Mouse (Mus musculus) kidney, postnatal 36 days (tissue): Measurements from ENCODE around the gene Dll4.

Experiments used
- DNase-seq, 2 experiments: peaks; one replicate each; pipeline ENCODE4 v3.0.0; 2021 to 2022; ENCODE audit warnings: mixed read lengths in 2 of 2

Gene Dll4

DNA sequence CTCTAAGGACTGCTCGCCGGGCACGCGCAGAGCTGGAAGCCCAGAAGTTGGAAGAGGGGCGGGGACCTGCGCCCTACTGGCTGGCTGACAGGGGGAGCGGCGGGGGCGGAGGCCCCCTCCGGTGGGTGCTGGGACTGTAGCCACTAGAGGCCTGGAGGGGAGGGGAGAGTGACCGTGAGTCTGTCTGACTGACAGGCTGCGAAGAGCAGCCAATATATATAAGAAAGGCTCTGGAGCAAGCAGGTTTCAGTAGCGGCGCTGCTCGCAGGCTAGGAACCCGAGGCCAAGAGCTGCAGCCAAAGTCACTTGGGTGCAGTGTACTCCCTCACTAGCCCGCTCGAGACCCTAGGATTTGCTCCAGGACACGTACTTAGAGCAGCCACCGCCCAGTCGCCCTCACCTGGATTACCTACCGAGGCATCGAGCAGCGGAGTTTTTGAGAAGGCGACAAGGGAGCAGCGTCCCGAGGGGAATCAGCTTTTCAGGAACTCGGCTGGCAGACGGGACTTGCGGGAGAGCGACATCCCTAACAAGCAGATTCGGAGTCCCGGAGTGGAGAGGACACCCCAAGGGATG is at the start of gene Dll4:
Gene Dll4, plus strand, starts transcription at position 217 of the 576 bp plus-strand sequence.
- peak; percentile 84 to 86 for DNase-seq

DNA sequence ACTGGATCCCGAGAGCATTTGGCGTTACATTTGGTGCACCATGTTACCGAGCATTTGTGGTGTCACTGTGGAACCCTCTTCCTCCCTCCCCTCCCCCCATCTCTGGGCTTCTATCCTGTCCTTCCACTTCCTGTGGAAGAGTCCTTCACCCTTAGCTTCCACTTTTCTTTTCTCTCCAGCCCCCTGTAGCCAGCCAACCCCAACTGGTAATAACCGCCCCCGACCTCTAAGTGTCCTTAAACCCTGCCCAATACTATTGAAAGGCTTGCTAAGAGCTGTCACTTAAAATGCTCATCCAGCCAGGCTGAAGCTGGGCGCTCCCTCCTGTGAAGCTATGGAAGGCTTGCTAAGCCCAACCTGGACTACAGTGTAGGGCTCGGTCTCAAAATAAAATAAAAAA is 48.7 kb upstream of the Dll4 start:
- DNase-seq, result no peak

DNA sequence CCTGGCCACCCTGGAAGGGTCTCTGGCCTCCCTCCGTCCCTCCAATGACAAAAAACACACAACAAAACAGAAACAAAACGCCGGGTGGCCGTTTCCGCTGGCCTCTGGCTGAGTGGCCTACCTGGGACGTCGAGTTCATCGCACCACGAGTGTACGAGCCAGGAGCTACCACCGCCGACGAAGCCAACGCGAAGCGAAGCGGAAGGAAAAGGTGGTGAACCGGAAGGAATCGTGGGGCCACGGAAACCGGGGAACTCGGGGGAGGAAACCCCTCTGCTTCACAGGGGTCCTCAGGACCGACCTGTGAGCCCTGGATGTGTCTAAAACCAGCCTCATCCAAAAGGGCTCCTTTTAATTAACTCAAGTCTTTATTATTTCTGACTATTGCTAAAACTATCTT is 47.8 kb upstream of the Dll4 start:
- DNase-seq, result no peak

DNA sequence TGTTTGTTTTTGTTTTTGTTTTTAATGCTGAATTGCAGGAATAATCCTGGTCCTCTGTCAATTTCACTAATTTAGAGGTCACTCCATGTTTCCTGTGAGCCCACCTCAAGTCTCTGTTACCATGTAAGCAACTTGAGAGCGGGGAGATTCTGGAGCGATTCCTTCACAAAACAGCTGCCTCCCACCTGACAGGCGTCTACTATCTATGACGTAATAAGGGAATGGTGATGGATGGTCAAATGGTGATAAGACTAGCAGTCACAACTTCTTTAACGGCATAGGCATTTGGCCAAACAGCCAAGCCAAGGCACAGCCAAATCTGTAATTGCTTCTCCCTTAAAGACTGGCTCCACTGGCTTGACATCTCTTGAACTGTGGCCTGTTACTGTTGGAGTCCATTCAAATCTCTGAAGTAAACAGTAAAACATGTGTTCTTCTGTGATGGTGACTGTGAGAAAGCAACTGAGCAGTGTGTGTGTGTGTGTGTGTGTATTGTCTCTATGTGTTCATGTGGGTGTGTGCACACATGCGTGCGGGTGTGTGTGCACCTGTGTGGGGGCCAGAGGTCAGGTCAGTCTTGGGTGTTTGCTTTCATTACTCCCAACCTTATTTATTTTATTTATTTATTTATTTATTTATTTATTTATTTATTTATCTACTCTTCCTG is 43.6 kb upstream of the Dll4 start:
- DNase-seq, result no peak

DNA sequence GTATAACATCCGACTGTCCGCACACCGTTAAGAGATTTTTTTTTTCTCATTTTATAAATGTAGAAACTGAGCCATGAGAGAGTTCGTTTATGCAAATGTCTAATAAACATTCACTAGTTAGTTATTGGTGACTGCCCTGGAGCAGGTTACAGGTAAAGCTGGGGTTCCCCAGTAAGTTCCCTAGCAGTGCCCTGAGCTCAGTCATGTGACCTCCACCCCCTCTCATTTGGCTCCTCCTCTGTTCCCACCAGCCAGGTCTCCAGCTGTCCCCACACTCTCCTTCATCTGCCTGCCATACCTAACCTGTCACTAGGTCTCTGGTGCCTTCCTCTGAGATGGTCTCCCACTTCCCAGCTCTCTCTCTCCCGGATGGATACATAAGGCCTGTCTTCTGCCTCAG is 38.2 kb upstream of the Dll4 start:
- DNase-seq, result no peak

DNA sequence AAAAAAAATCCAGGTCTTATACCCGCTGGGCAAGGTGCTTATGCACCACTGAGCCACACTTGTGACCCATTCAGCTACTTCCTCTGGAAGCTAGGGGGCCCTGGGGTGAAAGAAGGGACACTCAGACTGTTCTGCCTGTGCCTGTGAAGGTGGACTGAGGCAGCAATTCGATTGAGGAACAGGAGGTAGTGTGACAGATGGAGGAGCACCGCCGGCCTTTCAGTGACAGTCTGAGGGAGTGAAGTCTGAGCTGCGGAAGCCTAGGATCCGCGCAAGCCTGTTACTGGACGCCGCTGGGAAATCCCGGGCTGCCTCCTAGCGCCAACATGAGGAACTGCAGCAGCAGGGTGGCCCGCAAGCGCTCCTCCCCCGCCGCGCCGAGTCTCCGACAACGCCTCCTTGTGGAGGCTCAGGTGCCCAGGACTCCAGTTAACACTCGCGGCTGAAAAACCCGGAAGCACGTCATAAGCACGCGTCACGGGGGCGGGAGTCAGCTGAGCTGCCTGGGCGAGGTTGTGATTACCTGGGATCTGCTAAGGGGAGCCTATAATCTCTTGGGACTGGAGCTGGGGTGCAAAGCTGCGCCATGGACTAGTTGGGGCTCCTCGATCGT is 37.2 kb upstream of the Dll4 start, which contains the start of gene Vps18:
Gene Vps18, plus strand, starts transcription at position 471 of the 613 bp plus-strand sequence.
- DNase-seq, result peak; percentile 97 to 99

DNA sequence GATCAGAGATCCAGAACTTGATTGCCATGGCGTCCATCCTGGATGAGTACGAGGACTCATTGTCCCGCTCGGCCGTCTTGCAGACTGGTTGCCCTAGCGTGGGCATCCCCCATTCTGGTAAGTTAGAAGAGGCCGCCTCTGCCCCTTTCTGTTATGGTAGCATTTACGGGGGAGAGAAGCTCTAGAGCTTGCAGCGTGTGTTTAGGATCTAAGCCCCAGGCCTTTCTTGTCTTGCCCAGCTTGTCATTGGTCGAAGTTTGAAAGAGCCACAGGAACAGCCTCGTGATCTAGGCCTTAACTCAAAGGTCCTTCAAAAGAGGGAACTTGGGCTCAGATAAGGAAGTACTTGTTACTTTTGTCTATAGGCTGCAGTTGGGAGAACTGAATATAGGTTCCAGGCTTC is 36.6 kb upstream of the Dll4 start:
- peak in 1 of 2 experiments; percentile 25 for DNase-seq

DNA sequence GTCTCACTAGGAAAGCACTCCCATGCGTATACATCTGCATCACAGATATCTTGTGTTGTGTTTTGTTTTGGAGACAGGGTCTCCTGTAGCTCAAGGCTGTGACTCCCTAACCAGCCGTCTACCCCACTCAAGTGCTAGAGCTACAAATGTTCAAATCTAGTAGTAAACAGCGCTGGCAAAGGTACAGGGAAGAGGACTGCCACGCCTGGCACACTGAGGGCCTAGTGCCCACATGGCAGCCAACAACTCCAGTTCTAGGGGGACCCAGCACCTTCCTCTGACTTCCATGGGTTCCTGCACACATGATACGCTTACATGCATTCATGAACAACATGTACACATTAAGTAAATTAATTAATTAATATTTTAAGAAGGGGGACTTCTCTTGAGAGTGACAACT is 33.3 kb upstream of the Dll4 start:
- no peak for DNase-seq

DNA sequence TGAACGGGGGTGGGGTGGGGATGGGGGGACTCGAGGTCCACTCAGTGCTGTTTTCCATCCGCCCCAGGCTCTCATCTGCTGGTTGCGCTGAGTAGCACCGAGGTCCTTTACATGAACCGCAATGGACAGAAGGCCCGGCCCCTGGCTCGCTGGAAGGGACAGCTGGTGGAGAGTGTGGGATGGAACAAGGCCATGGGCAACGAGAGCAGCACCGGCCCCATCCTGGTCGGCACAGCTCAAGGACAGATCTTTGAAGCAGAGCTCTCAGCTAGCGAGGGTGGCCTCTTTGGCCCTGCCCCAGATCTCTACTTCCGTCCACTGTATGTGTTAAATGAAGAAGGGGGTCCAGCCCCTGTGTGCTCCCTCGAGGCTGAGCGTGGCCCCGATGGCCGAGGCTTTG is 32.7 kb upstream of the Dll4 start:
- DNase-seq, result no peak

DNA sequence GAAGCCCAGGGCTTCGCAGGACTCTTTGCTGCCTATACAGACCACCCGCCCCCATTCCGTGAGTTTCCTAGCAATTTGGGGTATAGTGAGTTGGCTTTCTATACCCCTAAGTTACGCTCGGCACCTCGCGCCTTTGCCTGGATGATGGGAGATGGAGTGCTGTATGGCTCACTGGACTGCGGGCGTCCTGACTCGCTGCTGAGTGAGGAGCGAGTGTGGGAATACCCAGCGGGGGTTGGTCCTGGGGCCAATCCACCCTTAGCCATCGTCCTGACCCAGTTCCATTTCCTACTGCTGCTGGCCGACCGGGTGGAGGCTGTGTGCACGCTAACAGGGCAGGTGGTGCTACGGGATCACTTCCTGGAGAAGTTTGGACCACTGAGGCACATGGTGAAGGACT is 32.3 kb upstream of the Dll4 start:
- no peak for DNase-seq

DNA sequence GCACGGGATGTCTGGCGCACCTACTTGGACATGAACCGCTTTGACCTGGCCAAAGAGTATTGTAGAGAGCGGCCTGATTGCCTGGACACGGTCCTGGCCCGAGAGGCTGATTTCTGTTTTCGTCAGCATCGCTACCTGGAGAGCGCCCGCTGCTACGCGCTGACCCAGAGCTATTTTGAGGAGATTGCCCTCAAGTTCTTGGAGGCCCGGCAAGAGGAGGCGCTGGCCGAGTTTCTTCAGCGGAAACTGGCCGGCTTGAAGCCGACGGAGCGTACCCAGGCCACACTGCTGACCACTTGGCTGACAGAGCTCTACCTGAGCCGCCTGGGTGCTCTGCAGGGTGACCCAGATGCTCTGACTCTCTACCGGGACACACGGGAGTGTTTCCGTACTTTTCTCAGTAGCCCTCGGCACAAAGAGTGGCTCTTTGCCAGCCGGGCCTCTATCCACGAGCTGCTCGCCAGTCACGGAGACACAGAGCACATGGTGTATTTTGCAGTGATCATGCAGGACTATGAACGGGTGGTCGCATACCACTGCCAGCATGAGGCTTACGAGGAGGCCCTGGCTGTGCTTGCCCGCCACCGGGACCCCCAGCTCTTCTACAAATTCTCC is 31.7 kb upstream of the Dll4 start:
- peak in 1 of 2 experiments; percentile 36 for DNase-seq

DNA sequence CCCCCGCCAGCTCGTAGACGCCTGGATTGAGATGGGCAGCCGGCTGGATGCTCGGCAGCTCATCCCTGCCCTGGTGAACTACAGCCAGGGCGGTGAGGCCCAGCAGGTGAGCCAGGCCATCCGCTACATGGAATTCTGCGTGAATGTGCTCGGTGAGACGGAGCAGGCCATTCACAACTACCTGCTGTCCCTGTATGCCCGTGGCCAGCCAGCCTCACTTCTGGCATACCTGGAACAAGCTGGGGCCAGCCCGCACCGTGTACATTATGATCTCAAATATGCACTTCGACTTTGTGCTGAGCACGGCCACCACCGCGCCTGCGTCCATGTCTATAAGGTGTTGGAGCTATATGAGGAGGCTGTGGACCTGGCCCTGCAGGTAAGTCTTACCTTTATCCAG is 31.2 kb upstream of the Dll4 start:
- DNase-seq, result no peak

DNA sequence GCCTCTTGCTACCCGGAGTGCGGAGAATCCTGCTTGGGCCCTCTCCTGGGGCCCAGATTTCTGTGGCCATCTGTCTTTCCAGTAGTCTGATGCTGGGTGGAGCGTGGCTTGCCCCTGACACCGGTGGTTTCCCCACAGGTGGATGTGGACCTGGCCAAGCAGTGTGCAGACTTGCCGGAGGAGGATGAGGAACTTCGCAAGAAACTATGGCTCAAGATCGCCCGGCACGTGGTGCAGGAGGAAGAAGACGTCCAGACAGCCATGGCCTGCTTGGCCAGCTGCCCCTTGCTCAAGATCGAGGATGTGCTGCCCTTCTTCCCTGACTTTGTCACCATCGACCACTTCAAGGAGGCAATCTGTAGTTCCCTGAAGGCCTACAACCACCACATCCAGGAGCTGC is 28.8 kb upstream of the Dll4 start:
- DNase-seq, result no peak

DNA sequence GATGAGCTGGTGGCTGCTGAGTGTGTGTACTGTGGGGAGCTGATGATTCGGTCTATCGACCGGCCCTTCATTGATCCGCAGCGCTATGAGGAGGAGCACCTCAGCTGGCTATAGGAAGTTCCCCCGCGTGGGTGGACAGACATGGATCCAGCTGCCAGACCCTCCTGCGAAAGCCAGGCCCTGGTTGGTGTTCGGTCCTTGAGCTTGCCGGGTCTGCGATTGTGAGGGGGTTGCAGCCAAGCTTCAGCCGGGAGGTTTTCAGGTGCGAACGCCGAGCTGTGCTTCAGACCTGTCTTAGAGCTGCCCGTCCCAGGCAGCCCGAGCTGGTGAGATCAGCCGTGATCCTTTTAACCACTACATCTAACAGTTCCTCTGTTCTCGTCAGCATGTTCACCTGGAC is 28.1 kb upstream of the Dll4 start:
- DNase-seq, result no peak

DNA sequence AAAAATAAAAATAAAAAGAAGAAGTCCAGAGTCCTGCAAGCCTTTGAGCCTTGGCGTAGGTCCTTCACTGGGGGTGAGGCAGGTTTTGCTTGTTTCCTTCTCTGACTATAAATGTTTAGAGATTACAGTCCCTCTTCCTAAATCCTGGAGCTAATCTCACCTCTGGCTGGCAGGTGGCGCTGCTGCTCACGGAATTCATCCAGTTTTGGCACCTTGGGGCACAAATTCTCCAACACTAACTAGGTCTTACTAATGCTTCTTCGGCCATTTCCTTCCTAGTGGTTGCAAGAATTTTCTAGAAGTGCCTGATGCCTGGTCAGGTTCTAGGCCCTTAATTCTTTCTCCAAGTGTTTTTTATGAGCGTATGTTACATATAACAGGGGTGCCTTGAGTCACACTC is 27.3 kb upstream of the Dll4 start:
- DNase-seq, result peak; percentile 75 to 88

DNA sequence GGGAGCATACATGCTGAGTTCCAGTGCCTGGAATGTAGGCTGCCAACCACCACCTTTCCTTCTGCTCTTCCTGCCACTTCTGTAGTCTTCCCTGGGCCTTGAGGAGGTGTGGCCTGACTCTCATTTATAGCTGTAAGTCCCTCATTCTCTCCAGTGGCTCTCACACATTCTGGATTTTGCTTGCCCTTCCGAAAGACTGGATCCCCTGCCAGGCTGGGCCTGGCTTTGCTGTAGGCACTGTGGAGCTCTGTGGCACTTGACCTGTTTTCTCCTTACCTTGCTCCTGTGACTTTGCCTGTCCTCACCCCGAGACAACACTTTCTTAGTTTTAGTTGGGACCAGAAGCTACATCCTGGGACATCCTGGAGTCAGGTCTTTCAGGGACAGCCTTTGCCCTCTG is 26.7 kb upstream of the Dll4 start:
- no peak for DNase-seq

DNA sequence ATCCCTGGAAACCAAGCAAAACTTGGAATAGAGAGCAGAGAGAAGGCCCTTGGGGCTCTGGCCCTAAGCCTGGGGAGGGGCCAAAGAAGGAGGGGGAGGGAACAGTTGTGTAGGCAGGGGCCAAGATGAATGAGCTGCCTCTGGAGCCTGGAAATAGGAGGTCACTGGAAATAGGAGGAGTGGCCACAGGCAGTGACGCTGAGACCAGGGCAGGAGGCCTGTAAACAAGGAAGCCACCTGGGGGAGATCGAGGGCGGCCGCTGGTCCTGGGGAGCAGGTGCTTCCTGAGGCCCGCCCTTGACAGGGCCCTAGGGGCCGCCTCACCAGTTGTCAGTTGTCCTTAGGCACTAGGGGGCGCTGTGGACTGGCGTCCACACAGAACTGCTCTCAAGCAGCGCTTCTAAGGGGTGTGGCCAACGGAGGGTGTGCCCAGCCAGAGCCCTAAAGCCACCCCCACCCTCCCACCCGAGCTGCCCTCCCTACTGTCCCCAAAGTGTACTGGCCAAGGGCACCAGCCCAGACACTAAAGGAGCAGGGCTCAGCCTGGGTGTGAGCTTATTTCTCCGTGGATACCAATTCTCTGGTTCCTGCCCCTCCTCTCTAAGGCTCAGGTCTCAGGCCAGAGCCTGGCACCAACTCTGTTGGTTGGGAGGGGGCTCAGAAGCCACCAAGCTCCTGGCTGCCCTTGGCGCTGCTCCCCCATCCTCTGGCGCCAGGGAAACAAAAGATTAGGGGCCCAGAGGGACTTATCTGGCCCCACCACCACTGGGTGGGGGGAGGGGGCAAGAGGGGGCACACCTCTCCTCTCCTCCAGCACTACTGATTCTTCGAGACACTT is 25.4 kb upstream of the Dll4 start:
- DNase-seq, result peak; percentile 94 to 96

DNA sequence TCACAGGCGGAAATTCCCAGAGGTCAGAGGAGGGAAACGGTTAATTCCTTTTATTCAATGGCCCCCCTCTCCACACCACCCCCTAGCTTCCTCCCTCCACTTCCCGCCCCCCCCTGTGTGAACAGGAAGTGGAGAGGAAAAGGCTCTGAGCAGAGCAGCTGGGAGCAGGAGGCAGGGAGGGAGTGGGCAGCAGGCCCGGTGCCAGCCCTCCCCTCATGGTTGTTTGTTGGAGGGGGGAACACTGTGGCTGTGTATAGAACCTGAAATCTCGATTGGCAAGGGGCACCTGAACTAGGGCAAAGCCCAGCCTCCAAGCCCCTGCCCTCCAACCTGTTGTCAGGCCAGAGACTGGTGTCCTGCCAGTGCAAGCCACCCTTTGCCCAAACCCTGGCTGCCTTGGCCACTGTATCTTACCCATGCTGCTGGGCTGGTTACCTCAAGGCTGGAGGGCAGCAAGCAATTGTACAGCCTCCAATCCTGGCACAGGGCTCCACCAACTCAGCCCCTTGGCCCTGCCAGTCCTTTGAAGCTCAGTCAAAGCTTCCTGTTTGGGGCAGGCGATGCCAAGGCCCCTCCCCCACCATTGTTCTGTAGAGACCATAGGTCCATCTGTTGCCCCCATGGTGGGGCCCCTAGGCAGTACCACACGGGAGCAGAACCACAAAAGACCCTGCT is 24.6 kb upstream of the Dll4 start:
- DNase-seq, result peak; percentile 67 to 77

DNA sequence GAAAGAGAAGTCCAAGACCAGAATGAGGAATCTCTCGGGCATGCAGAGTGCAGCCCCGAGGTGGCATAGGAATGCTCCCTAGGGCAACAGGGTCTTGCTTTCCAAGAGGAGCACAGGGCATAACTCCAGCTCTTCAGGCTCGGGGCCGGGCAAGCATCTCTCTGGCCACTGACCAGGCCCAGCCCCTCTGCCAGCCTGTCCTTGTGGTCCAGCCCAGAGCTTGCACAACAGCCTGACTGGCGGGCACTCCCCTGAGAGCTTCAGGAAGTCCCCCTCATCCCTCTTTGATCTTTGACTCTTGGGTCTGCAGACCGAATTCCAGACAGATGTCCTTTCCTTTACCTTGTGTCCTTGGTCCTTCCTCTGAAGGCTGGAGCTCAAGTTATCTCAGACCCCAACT is 22.7 kb upstream of the Dll4 start:
- no peak for DNase-seq

DNA sequence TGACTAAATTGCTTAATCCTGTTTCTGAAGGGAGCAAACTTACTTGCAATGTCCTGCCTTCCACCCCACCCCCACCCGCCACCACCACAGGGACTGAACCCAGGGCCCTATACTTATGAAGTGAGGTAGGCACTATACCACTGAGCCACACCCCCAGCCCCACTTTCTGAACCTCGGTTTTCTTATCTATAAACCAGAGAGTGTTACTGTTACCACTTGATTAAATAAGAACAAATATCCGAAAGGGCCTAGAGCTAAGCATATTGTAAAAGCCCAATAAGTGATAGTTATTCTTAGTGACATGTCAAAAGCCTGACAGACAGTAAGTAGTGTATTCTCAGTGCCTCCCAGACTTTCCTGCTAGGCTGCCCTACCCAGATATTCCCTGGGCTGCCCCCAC is 21.2 kb upstream of the Dll4 start:
- no peak for DNase-seq

DNA sequence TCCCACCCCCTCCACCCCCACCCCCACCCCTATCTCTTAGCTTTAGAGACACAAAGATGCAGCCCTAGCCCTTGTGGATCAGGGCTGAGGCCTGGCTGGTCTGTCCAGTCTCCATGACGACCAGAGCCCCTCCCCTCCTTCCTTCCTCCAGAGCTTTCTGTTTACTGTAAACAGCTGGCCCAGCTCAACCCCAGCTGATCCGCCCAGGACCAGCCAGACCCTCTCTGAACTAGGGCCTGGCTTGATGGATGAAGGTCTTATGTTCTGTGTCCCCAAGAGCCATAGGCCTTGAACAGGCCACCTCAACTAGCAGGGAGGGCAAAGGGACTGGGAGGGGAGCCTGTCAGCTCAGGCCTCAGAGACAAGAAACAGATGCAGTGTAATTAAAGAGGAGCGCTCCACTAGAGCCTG is 20.8 kb upstream of the Dll4 start:
- DNase-seq, result peak; percentile 87 to 88

DNA sequence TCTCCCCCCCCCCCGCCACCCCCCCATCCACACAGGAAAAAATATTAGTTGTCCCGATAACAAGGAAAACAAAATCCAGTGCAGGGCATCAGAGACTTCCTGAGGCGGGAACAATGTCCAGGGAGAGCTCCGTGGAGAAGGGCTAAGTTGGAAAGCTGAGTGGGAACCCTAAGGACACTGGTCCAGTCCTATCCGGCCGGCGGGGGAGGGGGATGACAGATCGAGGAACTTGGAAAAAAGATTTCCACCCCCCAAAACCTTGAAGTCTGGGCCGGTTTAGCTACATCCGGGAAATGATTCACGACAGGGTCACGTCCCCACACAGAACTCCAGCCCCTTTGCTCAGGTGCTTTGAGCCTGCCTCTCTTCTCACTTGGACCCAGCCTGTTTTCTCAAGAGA is 14.0 kb upstream of the Dll4 start:
- peak; percentile 83 to 85 for DNase-seq
